Mouse (Mus musculus): Measurements from ENCODE around the gene Rapgef4. TPM values are rescaled to one million over a fixed set of nuclear protein-coding genes. Genes with fewer than 3 reads are reported as not detected.

The Rapgef4 gene
- total and polyA plus RNA-seq, 2 experiments, result 66.1 to 223 TPM

DNA sequence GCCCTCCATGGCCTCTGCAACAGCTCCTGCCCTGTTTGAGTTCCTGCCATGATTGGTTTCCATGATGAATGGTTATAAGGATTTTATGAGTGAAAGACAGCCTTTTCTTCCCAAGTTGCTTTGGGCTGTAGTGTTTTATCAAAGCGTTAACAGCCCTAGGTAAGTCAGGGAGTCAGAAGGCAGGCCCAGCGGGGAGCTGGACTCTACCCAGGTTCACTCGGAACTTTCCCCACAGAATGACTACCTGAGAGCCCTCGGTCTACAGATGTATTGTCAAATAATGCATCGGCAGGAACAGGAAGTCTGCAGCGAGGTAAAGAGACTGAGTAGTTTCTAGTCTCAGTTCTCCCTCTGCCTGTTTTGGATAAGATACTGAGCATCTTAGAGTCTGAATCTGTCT is 60.0 kb downstream of the Rapgef4 start:
- H3K4me1 ChIP-seq (ENCODE audit: control insufficient read depth, insufficient read depth, low read length), result no peaks in the 10 kb centered on the region
- TF ChIP-seq CTCF (IDR thresholded peaks at IDR 0.05; ENCODE audit: low read depth, low read length) (no peak), POLR2A (IDR thresholded peaks at IDR 0.05; ENCODE audit: extremely low read depth, insufficient read depth, low read length) (no peak)
- no peaks in the 10 kb centered on the region for H3K79me2 ChIP-seq (ENCODE audit: control insufficient read depth, insufficient read depth, low read length)
- H3K4me3 ChIP-seq (ENCODE audit: insufficient read depth, low read depth, low read length), result no peak overlapping the region
- DNase-seq (ENCODE audit: extremely low read depth, low read depth, low spot score), result no peak
- no peaks in the 10 kb centered on the region for H3K27me3 ChIP-seq (ENCODE audit: control insufficient read depth, insufficient read depth, low read length)
- no peaks in the 10 kb centered on the region for H3K36me3 ChIP-seq (ENCODE audit: control insufficient read depth, insufficient read depth, low read length)
- no peak overlapping the region for H3K9ac ChIP-seq (ENCODE audit: low read depth, low read length)
- WGBS, result 82% methylated on average over 6 of the region's 6 CpGs
- no peak overlapping the region for H3K27ac ChIP-seq (replicated peaks; ENCODE audit: insufficient read depth, low read depth, low read length)

DNA sequence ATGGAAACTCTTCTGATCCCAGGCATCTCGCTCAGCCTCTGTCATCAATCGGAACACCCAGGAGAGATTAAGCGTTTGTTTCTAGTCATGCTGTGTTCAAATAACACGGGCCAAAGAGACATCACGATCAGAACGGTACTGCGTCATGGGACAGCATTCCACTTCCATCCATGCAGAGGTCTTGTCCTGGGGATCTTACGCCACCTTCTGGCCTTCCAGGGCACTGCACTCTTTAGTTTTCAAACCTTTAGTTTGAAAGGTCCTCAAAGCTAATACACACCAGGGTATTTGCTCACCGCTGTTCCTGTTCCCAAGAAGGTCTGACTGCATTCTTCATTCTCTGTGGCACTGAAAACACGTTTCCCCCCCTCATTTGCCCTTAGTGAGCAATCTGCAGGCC is 61.1 kb downstream of the Rapgef4 start:
- no peaks in the 10 kb centered on the region for H3K79me2 ChIP-seq (ENCODE audit: control insufficient read depth, insufficient read depth, low read length)
- H3K36me3 ChIP-seq (ENCODE audit: control insufficient read depth, insufficient read depth, low read length), result no peaks in the 10 kb centered on the region
- H3K9ac ChIP-seq (ENCODE audit: low read depth, low read length), result no peak overlapping the region
- H3K27ac ChIP-seq (replicated peaks; ENCODE audit: insufficient read depth, low read depth, low read length), result no peak overlapping the region
- no peak for DNase-seq (ENCODE audit: extremely low read depth, low read depth, low spot score)
- H3K27me3 ChIP-seq (ENCODE audit: control insufficient read depth, insufficient read depth, low read length), result no peaks in the 10 kb centered on the region
- H3K4me1 ChIP-seq (ENCODE audit: control insufficient read depth, insufficient read depth, low read length), result no peaks in the 10 kb centered on the region
- 92% methylated on average over 10 of the region's 10 CpGs for WGBS
- H3K4me3 ChIP-seq (ENCODE audit: insufficient read depth, low read depth, low read length), result no peak overlapping the region
- TF ChIP-seq POLR2A (IDR thresholded peaks at IDR 0.05; ENCODE audit: extremely low read depth, insufficient read depth, low read length) (no peak), CTCF (IDR thresholded peaks at IDR 0.05; ENCODE audit: low read depth, low read length) (peak; percentile 8; the same call in 1 of the 2 replicates)

DNA sequence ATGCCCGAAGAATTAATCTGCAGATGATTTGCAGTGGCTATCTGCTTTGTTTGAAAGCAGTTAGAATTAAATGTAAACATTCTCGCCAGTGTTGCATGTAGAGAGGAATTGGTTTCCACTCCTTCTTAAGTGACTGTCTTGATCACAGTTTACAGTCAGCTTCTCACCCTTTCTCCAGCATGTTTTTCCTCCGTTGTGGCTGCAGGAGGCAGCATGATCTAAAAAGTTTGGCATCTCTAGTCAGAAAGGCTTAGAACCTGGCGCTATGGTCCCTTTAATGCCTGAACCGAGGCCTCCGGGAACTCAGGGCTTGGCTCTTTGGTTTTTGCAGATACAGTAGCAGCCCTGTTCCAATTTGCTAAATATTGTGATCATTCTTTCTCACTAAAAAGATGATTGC is 63.2 kb downstream of the Rapgef4 start:
- H3K4me3 ChIP-seq (ENCODE audit: insufficient read depth, low read depth, low read length), result no peak overlapping the region
- no peak for DNase-seq (ENCODE audit: extremely low read depth, low read depth, low spot score)
- H3K27ac ChIP-seq (replicated peaks; ENCODE audit: insufficient read depth, low read depth, low read length), result no peak overlapping the region
- H3K9ac ChIP-seq (ENCODE audit: low read depth, low read length), result no peak overlapping the region
- H3K4me1 ChIP-seq (ENCODE audit: control insufficient read depth, insufficient read depth, low read length), result no peaks in the 10 kb centered on the region
- no peaks in the 10 kb centered on the region for H3K27me3 ChIP-seq (ENCODE audit: control insufficient read depth, insufficient read depth, low read length)
- H3K79me2 ChIP-seq (ENCODE audit: control insufficient read depth, insufficient read depth, low read length), result no peaks in the 10 kb centered on the region
- TF ChIP-seq CTCF (IDR thresholded peaks at IDR 0.05; ENCODE audit: low read depth, low read length) (no peak), POLR2A (IDR thresholded peaks at IDR 0.05; ENCODE audit: extremely low read depth, insufficient read depth, low read length) (no peak)
- H3K36me3 ChIP-seq (ENCODE audit: control insufficient read depth, insufficient read depth, low read length), result no peaks in the 10 kb centered on the region
- whole genome bisulfite sequencing, result 49% methylated on average over 6 of the region's 6 CpGs

DNA sequence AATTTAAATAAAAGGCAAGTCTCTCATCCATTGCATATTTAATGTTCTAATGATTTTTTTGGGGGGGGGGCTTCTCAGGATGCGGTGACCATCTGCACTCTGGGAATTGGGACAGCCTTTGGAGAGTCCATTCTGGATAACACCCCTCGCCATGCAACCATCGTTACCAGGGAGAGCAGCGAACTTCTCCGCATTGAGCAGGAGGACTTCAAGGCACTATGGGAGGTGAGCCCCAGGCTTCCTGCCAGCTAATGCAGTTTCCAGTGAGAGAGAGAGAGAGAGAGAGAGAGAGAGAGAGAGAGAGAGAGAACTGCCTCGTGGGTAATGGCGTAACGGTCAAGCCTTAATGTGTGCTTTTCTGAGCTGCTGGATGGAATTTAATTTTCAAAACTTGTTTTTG is 64.0 kb downstream of the Rapgef4 start:
- Histone ChIP-seq H3K27ac (replicated peaks; ENCODE audit: insufficient read depth, low read depth, low read length) (no peak overlapping the region), H3K4me3 (ENCODE audit: insufficient read depth, low read depth, low read length) (no peak overlapping the region), H3K27me3 (ENCODE audit: control insufficient read depth, insufficient read depth, low read length) (no peaks in the 10 kb centered on the region), H3K9ac (ENCODE audit: low read depth, low read length) (no peak overlapping the region), H3K36me3 (ENCODE audit: control insufficient read depth, insufficient read depth, low read length) (no peaks in the 10 kb centered on the region), H3K4me1 (ENCODE audit: control insufficient read depth, insufficient read depth, low read length) (no peaks in the 10 kb centered on the region), H3K79me2 (ENCODE audit: control insufficient read depth, insufficient read depth, low read length) (no peaks in the 10 kb centered on the region)
- DNase-seq (ENCODE audit: extremely low read depth, low read depth, low spot score), result no peak
- TF ChIP-seq POLR2A (IDR thresholded peaks at IDR 0.05; ENCODE audit: extremely low read depth, insufficient read depth, low read length), result no peak
- TF ChIP-seq CTCF (IDR thresholded peaks at IDR 0.05; ENCODE audit: low read depth, low read length), result no peak
- WGBS, result 88% methylated on average over 8 of the region's 8 CpGs

DNA sequence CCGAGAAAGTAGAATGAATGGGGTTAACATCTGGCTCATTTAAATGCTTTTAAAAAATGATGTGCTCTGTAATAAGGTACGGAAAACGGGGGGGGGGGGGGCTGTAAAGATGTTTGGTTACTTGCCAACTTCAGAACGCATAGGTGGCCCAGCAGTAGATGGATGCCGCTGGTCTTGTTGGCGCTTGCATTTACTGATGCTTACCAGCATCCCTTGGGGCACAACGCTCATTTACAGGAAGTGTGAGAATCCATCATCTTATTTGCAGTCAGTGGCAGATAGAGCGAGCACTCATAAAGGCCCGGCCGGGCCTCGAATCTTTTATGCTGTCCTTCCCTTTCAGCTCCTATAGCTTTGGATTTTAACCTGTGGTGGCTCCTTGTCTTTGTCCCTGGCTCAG is 64.6 kb downstream of the Rapgef4 start:
- no peaks in the 10 kb centered on the region for H3K4me1 ChIP-seq (ENCODE audit: control insufficient read depth, insufficient read depth, low read length)
- 86% methylated on average over 11 of the region's 11 CpGs for WGBS
- TF ChIP-seq POLR2A (IDR thresholded peaks at IDR 0.05; ENCODE audit: extremely low read depth, insufficient read depth, low read length) (no peak), CTCF (IDR thresholded peaks at IDR 0.05; ENCODE audit: low read depth, low read length) (no peak)
- no peaks in the 10 kb centered on the region for H3K36me3 ChIP-seq (ENCODE audit: control insufficient read depth, insufficient read depth, low read length)
- no peaks in the 10 kb centered on the region for H3K27me3 ChIP-seq (ENCODE audit: control insufficient read depth, insufficient read depth, low read length)
- H3K27ac ChIP-seq (replicated peaks; ENCODE audit: insufficient read depth, low read depth, low read length), result no peak overlapping the region
- H3K79me2 ChIP-seq (ENCODE audit: control insufficient read depth, insufficient read depth, low read length), result no peaks in the 10 kb centered on the region
- no peak for DNase-seq (ENCODE audit: extremely low read depth, low read depth, low spot score)
- H3K4me3 ChIP-seq (ENCODE audit: insufficient read depth, low read depth, low read length), result no peak overlapping the region
- no peak overlapping the region for H3K9ac ChIP-seq (ENCODE audit: low read depth, low read length)

DNA sequence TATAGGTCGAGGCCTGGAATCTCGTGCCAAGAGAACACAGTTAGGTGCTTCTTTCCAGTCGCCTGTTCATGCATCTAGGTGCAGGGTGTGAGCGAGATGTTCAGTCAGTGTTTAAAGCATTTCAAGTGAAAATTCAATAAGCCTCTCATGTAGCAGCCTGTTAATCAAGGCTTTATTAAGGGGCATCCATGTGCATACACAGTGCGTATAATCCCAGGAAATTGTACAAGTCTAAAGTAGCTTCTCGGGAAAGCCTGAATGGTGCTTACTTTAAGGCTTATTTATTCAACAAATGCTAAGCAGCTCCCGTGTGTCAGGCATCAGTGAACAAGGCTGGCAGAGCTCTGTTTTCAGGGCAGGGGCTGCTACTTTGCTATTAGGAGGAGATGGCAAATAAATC is 69.4 kb downstream of the Rapgef4 start:
- Histone ChIP-seq H3K4me1 (ENCODE audit: control insufficient read depth, insufficient read depth, low read length) (no peaks in the 10 kb centered on the region), H3K4me3 (ENCODE audit: insufficient read depth, low read depth, low read length) (no peak overlapping the region), H3K79me2 (ENCODE audit: control insufficient read depth, insufficient read depth, low read length) (no peaks in the 10 kb centered on the region), H3K9ac (ENCODE audit: low read depth, low read length) (no peak overlapping the region), H3K36me3 (ENCODE audit: control insufficient read depth, insufficient read depth, low read length) (no peaks in the 10 kb centered on the region), H3K27ac (replicated peaks; ENCODE audit: insufficient read depth, low read depth, low read length) (no peak overlapping the region), H3K27me3 (ENCODE audit: control insufficient read depth, insufficient read depth, low read length) (no peaks in the 10 kb centered on the region)
- TF ChIP-seq CTCF (IDR thresholded peaks at IDR 0.05; ENCODE audit: low read depth, low read length) (no peak), POLR2A (IDR thresholded peaks at IDR 0.05; ENCODE audit: extremely low read depth, insufficient read depth, low read length) (no peak)
- DNase-seq (ENCODE audit: extremely low read depth, low read depth, low spot score), result no peak
- WGBS, result 87% methylated on average over 7 of the region's 7 CpGs

All from liver, adult 2 months (tissue).